Mouse (Mus musculus) bone marrow macrophage, adult 2 months (primary cell): Measurements from ENCODE around the gene Angptl1.

ENCODE experiments used
- CTCF ChIP-seq: IDR thresholded peaks from 2 replicates; pipeline ENCODE4 v1.5.1; 2012; ENCODE audit warnings: low read depth, mild to moderate bottlenecking, low read length, moderate library complexity
- POLR2A ChIP-seq: IDR thresholded peaks from 2 replicates; pipeline ENCODE4 v1.6.1; 2012; ENCODE audit warnings: mild to moderate bottlenecking, low read depth, low read length, borderline replicate concordance

- TF ChIP-seq POLR2A (no peak), CTCF (no peak)
Measured at GRCm38 (mm10) chr1:156884782-156885181, 46.4 kb downstream of the Angptl1 start.
